Mouse (Mus musculus) lung, postnatal 10 days (tissue): ENCODE results near the gene Themis2.
"Not testable (repeated sequence)": the region's sequence is repeated elsewhere in the genome, so short reads cannot be mapped to it uniquely, and the experiment has no call there.

Source experiments
- DNase-seq: peaks from one replicate; pipeline ENCODE4 v3.0.0; 2021

Gene Themis2

DNA sequence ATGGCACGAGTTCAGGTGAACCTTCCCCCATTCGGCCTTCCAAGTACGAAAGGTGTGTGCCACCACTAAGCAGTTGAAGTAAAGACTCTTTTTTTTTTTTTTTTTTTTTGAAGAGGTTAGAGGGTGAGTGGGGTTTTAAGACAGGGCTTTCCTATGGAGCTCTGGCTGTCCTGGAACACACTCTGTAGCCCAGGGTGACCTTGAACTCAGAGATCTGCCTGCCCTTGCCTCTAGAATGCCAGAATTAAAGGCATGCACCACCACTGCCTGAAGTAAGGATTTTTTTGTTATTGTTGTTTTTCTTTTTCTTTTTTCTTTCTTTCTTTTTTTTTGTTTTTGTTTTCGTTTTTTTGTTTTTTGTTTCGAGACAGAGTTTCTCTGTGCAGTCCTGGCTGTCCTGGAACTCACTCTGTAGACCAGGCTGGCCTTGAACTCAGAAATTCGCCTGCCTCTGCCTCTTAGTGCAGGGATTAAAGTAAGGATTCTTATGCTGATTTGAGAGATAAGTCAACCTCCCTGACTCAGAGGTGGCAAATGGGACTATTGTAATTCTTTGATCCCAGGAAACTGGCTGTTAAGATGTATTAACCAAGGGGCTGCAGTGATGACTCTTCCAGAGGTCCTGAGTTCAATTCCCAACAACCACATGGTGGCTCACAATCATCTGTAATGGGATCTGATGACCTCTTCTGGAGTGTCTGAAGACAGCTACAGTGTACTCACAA, 46.8 kb downstream of the Themis2 start:
- no peak for DNase-seq

DNA sequence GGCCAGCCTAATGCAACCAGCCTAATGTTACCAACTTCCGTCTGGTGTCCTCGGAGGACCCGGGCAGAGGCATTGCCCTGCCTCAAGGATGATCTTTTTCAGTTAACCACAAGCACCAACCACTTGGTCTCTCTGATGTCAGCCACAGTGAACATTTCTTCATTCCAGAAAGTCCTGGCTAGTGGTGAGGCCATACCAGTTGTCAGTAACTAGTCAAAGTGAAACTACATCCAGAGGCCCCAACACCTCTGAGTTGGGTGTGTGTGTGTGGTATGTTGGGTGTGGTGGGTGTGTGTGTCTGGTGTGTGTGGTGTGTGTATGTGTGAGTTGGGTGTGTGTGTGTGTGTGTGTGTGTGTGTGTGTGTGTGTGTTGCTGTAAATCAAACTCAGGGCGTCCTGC, 47.4 kb downstream of the Themis2 start:
- DNase-seq = no peak

- DNase-seq = peak; percentile 72
These were observed 48.4 kb downstream of the Themis2 start for GRCm38 (mm10) chr4:132747664-132748259.

- no peak for DNase-seq
These were observed 49.2 kb downstream of the Themis2 start for GRCm38 (mm10) chr4:132746911-132747517.

- peak; percentile 23 for DNase-seq
These were observed 51.9 kb downstream of the Themis2 start for GRCm38 (mm10) chr4:132743992-132744911.

- DNase-seq = no peak
These were observed 54.7 kb downstream of the Themis2 start for GRCm38 (mm10) chr4:132741491-132741890.

DNA sequence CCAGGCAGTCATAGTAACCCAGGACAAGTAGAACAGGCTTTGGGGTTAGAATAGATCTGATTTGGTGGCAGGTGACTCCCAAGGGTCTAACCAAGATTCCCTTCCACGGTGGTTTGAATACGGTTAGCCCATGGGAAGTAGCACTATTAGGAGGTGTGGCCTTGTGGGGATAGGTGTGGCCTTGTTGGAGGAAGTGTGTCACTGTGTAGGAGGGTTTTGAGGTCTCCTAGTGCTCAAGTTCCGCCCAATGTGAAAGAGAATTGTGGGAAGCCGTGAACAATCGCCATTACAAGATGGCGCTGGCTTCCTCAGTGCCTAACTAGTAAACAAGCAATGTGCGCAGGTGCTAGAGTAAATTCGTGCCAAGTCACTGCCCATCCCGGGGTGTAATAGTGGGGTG, 59.0 kb downstream of the Themis2 start:
- not testable (repeated sequence) for DNase-seq

DNA sequence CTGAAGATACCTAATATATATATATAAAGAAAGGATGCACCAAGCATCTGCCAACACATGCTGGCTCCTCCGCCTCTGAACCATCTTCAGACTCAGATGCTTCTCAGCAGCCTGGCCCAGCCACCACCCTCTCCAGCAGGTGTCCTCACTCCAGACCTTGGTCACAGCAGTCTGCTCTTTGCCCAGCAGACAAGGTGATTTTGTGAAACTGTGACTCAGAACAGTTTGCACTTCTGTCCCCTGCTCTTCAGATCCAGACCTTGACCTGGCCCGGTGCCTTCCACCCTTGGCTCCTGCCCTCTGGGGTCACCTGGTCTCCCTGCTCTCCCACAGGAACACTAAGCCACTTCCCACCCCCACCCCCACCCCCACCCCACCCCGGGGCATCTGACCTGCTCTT, 60.3 kb downstream of the Themis2 start:
- no peak for DNase-seq

- DNase-seq = no peak
These were observed 60.8 kb downstream of the Themis2 start for GRCm38 (mm10) chr4:132735389-132735788.

GRCm38 (mm10) chr4:132734766-132735165, 61.4 kb downstream of the Themis2 start:
- DNase-seq = no peak

GRCm38 (mm10) chr4:132733071-132733770, 63.0 kb downstream of the Themis2 start:
- DNase-seq = no peak

DNA sequence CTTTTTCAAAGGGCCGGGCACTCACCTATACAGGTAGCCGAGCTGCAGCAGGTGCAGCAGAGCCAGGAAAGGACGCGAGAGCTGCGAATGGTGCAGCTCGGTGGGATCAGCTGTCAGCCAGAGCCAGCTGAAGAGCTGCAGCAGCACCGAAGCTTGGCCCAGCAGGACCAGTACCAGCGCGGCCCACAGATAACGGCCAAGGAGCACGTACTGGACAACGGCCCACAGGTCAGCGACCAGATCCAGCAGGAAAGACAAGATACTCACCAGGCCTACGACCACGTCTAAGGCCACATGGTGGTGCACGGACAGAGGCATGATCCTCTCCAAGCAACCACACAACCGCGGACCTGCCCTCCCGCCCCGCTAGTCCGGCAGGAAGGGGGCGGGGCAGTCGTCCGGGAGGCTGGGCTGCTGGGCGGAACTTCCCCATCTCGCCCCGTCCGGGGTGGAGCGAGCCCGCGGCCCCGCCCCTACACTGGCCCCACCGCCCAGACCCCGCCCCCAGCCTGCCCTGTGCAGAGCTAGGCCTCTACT, 64.0 kb downstream of the Themis2 start, which contains the start of gene Xkr8:
TSS of gene Xkr8 (minus strand) at position 399 of the 537 bp plus-strand sequence.
- peak; percentile 95 for DNase-seq
